Mouse (Mus musculus) heart, embryonic 14.5 days (tissue): ENCODE results near the gene Klk1b8. TPM values are rescaled to one million over a fixed set of nuclear protein-coding genes. Genes with fewer than 3 reads are reported as not detected.

ENCODE experiments used
- polyA plus RNA-seq: library from polyadenylated mRNA; unstranded; fragments of >200 nt; fragmentation: Nextera tagmentation; extraction: Ambion mirVana; gene quantifications from 2 replicates; pipeline ENCODE4 v1.2.1, GENCODE M21; 2014

The Klk1b8 gene
- polyA plus RNA-seq, 1 experiment from 2014 or later, result not detected

Other genes starting within 250 kb of the Klk1b8 start
- not detected in 2 replicates for gene Klk13, start 238.1 kb upstream of the Klk1b8 start, polyA plus RNA-seq
- gene Klk12, start 181.8 kb upstream of the Klk1b8 start, polyA plus RNA-seq, result not detected in 2 replicates
- not detected in 2 replicates for gene Klk11, start 176.1 kb upstream of the Klk1b8 start, polyA plus RNA-seq
- 0.19 and 0.34 TPM in 2 replicates for gene Klk10, start 169.6 kb upstream of the Klk1b8 start, polyA plus RNA-seq
- gene Klk9, start 158.8 kb upstream of the Klk1b8 start, polyA plus RNA-seq, result not detected in 2 replicates
- gene Klk8, start 153.1 kb upstream of the Klk1b8 start, polyA plus RNA-seq, result 24.2 and 26.3 TPM in 2 replicates
- gene Klk7, start 139.4 kb upstream of the Klk1b8 start, polyA plus RNA-seq, result 0.11 and 0.20 TPM in 2 replicates
- gene Klk6, start 126.2 kb upstream of the Klk1b8 start, polyA plus RNA-seq, result not detected in 2 replicates
- not detected in 2 replicates for gene Klk5, start 108.7 kb upstream of the Klk1b8 start, polyA plus RNA-seq
- not detected in 2 replicates for gene Klk4, start 69.5 kb upstream of the Klk1b8 start, polyA plus RNA-seq
- gene Klk15, start 16.9 kb upstream of the Klk1b8 start, polyA plus RNA-seq, result not detected in 2 replicates
- gene Klk1b1, start 16.1 kb downstream of the Klk1b8 start, polyA plus RNA-seq, result not detected in 2 replicates
- gene Klk1b9, start 25.4 kb downstream of the Klk1b8 start, polyA plus RNA-seq, result not detected in 2 replicates
- not detected in 2 replicates for gene Klk1b11, start 45.2 kb downstream of the Klk1b8 start, polyA plus RNA-seq
- gene Klk1b26, start 61.5 kb downstream of the Klk1b8 start, polyA plus RNA-seq, result not detected in 2 replicates
- not detected in 2 replicates for gene Klk1b27, start 101.6 kb downstream of the Klk1b8 start, polyA plus RNA-seq
- gene Klk1b21, start 151.7 kb downstream of the Klk1b8 start, polyA plus RNA-seq, result not detected in 2 replicates
- gene Klk1b22, start 162.0 kb downstream of the Klk1b8 start, polyA plus RNA-seq, result not detected in 2 replicates
- gene Klk1b16, start 186.1 kb downstream of the Klk1b8 start, polyA plus RNA-seq, result not detected in 2 replicates
- not detected in 2 replicates for gene Klk1b24, start 237.6 kb downstream of the Klk1b8 start, polyA plus RNA-seq
- not detected in 2 replicates for gene Klk1b3, start 247.5 kb downstream of the Klk1b8 start, polyA plus RNA-seq